Mouse (Mus musculus) E14TG2a.4 (cell line): ENCODE results near the gene Glo1.
A peak's percentile ranks its signal among the peaks of the same experiment; 100 is the strongest.

Source experiments
- H3K27me3 ChIP-seq: 2 replicates; pipeline ENCODE4 v1.6.1; 2014; ENCODE audit warnings: low read length, control low read depth; ENCODE audit not compliant: insufficient read depth
- H3K36me3 ChIP-seq: 2 replicates; pipeline ENCODE4 v1.6.1; 2014; ENCODE audit warnings: low read length, control low read depth; ENCODE audit not compliant: insufficient read depth
- H3K4me1 ChIP-seq: replicated peaks from 2 replicates; pipeline ENCODE4 v1.6.1; 2014; ENCODE audit warnings: low read depth, low read length, control low read depth
- H3K4me3 ChIP-seq: replicated peaks from 2 replicates; pipeline ENCODE4 v1.5.1; 2014; ENCODE audit warnings: mild to moderate bottlenecking, low read length
- H3K9me3 ChIP-seq: 2 replicates; pipeline ENCODE4 v1.6.1; 2014; ENCODE audit warnings: low read length, control low read depth
- CTCF ChIP-seq: conservative IDR thresholded peaks from 2 replicates; pipeline ENCODE4 v1.5.1; 2014; ENCODE audit warnings: low read length
- NANOG ChIP-seq: IDR thresholded peaks from 2 replicates; pipeline ENCODE4 v1.6.1; 2014; ENCODE audit warnings: borderline replicate concordance, low read length, mixed read lengths
- POU5F1 ChIP-seq: IDR thresholded peaks from 2 replicates; pipeline ENCODE4 v1.6.1; 2014; ENCODE audit warnings: low read length, borderline replicate concordance

Glo1 gene

GRCm38 (mm10) chr17:30576946-30577345, 49.7 kb downstream of the Glo1 start:
- TF ChIP-seq CTCF (no peak), NANOG (no peak), POU5F1 (no peak)
- Histone ChIP-seq H3K4me3 (peak overlapping the region; percentile 88), H3K27me3 (peaks cover 27% of the 10 kb centered on the region), H3K4me1 (peaks cover 31% of the 10 kb centered on the region), H3K9me3 (no peaks in the 10 kb centered on the region), H3K36me3 (peaks cover 12% of the 10 kb centered on the region; the same call in 1 of the 2 replicates)

DNA sequence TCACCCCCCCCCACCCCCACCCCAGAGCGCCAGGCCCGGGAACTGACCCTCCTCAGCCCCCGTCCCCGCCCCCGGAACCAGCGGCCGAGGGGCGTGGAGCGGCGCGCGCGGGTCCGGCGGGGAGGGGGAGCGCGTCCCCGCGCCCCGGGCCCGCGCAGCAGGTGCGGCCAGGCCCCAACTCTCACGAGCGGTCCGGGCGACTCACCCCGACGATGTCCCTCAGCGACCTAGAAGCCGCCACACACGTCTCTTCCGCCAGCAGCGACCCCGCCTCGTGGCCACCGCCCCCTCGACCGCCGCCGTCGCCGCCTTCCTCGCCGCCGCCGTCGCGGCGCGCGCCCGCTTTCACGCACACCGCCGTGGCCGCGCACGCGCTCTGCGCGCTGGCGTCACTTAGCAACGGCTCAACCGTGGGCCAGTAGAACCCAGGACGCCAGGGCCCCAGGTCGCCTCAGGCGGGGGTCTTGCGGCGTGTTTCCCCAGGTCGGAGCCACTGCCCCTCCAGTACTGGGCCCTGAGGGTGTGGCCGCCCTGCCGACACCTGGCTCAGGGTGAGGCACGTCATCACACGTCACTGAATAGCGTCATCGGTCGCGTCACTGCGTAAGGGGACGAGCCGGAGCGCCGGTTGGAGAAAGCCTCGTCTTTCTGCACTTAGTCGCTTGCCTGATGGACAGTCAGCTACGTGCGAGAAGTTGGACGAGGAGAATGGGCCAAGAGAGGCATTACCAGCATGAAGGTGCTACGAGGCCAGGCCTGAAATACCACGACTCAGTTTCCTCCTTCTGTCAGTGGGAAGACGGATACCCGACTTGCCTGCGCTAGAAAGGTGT, 50.5 kb downstream of the Glo1 start, which contains the start of gene Btbd9:
Gene Btbd9 (minus strand): TSS at position 548 of the 833 bp plus-strand sequence.
- H3K36me3 ChIP-seq, result peaks cover 12% of the 10 kb centered on the region; the same call in 1 of the 2 replicates
- peak within 1 kb of the TSS; percentile 88 for H3K4me3 ChIP-seq
- no peaks in the 10 kb centered on the region for H3K9me3 ChIP-seq
- TF ChIP-seq POU5F1, result no peak
- TF ChIP-seq CTCF, result no peak
- no peak for TF ChIP-seq NANOG
- H3K4me1 ChIP-seq, result peaks cover 31% of the 10 kb centered on the region
- peaks cover 27% of the 10 kb centered on the region for H3K27me3 ChIP-seq

DNA sequence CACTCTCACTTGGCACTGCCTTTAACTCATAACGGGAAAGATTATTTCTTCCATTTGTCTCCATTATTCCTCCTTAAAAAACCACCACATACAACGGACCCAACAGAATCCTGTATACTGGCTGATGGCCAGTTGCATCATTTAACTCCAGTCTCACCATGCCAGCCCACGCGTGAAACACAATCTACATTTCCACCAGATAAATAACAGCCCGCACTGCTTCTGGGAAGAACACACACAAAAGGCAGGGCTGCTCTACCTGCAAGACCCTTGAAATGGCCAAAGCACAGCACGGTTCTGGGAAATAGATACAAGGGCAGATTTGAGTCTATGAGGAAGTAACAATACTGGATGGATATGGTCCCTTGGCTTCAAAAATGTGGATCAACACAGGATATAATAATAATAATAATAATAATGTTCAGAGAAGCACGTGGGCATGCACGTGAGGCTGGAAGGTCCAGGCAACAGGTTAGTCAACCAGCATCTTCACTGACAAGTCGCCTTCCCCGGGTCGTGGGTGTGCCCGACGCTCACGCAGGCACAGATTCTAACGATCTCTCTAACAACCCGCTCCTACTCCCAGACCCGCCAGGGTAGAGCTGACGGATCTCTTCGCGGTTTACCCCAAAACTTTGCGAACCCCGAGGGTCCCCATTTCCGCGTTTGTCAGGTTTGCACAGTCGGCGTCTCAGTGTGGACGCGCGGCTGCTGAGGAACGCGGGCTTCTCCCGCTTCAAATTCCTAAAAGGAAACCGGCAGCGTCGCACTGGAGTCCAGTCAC, 51.4 kb downstream of the Glo1 start:
- peaks cover 12% of the 10 kb centered on the region; the same call in 1 of the 2 replicates for H3K36me3 ChIP-seq
- H3K27me3 ChIP-seq, result peaks cover 27% of the 10 kb centered on the region
- TF ChIP-seq NANOG, result no peak
- TF ChIP-seq POU5F1, result no peak
- TF ChIP-seq CTCF, result no peak
- no peaks in the 10 kb centered on the region for H3K9me3 ChIP-seq
- H3K4me3 ChIP-seq, result peak overlapping the region; percentile 88
- peaks cover 39% of the 10 kb centered on the region for H3K4me1 ChIP-seq

DNA sequence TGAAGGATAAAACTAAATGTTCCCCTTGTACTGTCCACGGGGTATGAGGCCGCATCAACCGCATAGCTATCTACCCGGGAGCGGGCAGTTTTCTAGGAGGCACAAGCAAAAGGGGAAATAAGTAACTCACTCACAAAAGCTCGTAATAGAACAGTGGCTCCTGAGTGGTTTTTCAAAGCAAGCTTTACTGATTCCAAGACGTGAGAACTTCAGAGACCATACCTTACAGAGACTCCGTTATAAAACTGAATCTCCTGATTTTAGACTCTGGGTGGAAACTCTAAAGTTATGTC, 51.9 kb downstream of the Glo1 start:
- peaks cover 12% of the 10 kb centered on the region; the same call in 1 of the 2 replicates for H3K36me3 ChIP-seq
- peaks cover 44% of the 10 kb centered on the region for H3K4me1 ChIP-seq
- no peak for TF ChIP-seq CTCF
- no peak for TF ChIP-seq NANOG
- TF ChIP-seq POU5F1, result no peak
- H3K9me3 ChIP-seq, result no peaks in the 10 kb centered on the region
- peak overlapping the region; percentile 88 for H3K4me3 ChIP-seq
- H3K27me3 ChIP-seq, result peaks cover 27% of the 10 kb centered on the region

DNA sequence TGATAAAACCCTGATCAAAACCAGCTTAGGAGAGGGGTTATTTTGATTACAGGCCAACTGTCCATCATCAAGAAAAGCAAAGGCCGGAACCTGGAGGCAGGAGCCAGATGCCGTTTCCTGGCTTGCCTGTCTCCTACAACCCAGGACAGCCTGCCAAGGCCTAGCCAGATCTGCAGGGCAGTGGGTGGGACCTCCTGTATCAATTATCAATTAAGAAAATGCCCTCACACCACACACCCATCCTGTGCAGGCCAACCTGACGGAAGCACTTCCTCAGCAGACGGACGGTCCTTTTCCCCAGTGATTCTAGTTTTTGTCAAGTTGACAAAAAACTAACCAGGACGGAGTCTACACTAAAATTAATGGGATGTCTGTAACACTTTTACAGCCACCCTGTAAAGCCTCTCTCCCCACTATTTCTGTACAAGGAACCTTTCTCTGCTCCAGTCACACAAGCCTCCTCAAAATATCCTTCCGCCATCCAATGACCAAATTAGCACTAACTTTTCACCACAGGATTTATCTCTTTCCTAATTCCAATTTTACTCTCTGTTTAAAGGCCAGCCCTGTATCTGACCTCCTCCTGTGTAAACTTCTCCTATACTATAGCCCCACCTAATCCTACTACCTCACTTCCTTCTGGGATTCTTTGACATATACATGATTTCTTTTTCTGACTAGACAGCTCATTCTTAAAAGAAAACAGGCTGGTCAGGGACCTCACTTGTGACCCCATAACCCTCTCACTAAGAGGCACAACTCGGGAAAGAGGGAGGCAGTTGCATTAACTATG, 52.5 kb downstream of the Glo1 start:
- no peaks in the 10 kb centered on the region for H3K9me3 ChIP-seq
- H3K36me3 ChIP-seq, result peaks cover 12% of the 10 kb centered on the region; the same call in 1 of the 2 replicates
- TF ChIP-seq NANOG (no peak), POU5F1 (no peak), CTCF (no peak)
- 0 out of 2 replicates have a peak overlapping the region, but pooled peaks have one; percentile 88 for H3K4me3 ChIP-seq
- H3K4me1 ChIP-seq, result peaks cover 44% of the 10 kb centered on the region
- H3K27me3 ChIP-seq, result peaks cover 27% of the 10 kb centered on the region

DNA sequence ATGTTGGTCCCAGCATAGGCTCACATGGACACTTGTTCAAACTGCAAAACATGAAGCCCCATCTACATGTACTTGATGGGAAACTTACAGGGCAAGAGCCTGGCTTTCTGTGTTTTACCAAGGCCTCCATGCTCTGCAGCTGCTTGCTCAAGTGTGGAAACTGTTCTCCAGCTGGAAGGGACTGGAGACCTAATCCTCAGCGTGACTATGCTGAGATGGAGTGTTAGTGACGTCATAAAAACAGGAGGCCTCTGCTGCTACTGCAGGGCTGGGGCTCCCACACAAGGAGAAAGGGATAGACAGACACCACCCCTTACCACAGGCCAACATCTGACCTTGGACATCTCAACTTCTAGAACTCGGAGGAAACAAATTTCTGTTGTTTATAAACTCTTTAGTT, 55.7 kb downstream of the Glo1 start:
- no peak for TF ChIP-seq NANOG
- H3K27me3 ChIP-seq, result peaks cover 4% of the 10 kb centered on the region; the same call in 1 of the 2 replicates
- no peaks in the 10 kb centered on the region for H3K9me3 ChIP-seq
- no peaks in the 10 kb centered on the region for H3K36me3 ChIP-seq
- H3K4me1 ChIP-seq, result peaks cover 26% of the 10 kb centered on the region
- no peak overlapping the region for H3K4me3 ChIP-seq

GRCm38 (mm10) chr17:30570173-30570572, 56.5 kb downstream of the Glo1 start:
- Histone ChIP-seq H3K4me1 (peaks cover 29% of the 10 kb centered on the region), H3K27me3 (peaks cover 4% of the 10 kb centered on the region; the same call in 1 of the 2 replicates), H3K4me3 (no peak overlapping the region), H3K9me3 (no peaks in the 10 kb centered on the region), H3K36me3 (no peaks in the 10 kb centered on the region)
- TF ChIP-seq POU5F1 (no peak), NANOG (no peak), CTCF (no peak)

- Histone ChIP-seq H3K4me1 (peaks cover 20% of the 10 kb centered on the region), H3K4me3 (no peak overlapping the region), H3K36me3 (no peaks in the 10 kb centered on the region), H3K27me3 (no peaks in the 10 kb centered on the region), H3K9me3 (no peaks in the 10 kb centered on the region)
- TF ChIP-seq POU5F1 (no peak), CTCF (no peak), NANOG (no peak)
These were observed 58.2 kb downstream of the Glo1 start for GRCm38 (mm10) chr17:30568473-30568872.
